Mouse (Mus musculus): ENCODE data around the gene Rab17. TPM values are rescaled to one million over a fixed set of nuclear protein-coding genes. Genes with fewer than 3 reads are reported as not detected.

Rab17 gene
- polyA plus RNA-seq, 1 experiment from 2014 or later, result 8.2 TPM

- TF ChIP-seq EP300 (IDR thresholded peaks at IDR 0.05; ENCODE audit: low read depth) (no peak), CTCF (IDR thresholded peaks at IDR 0.05; ENCODE audit: low read depth) (no peak)
- Histone ChIP-seq H3K4me2 (ENCODE audit: low read depth, low read length) (peak overlapping the region; percentile 93), H3K27ac (ENCODE audit: low read depth) (no peak overlapping the region), H3K9ac (replicated peaks) (peak overlapping the region; percentile 67), H3K4me3 (ENCODE audit: low read depth, low read length) (peak overlapping the region; percentile 69), H3K4me1 (ENCODE audit: insufficient read depth) (peaks cover 13% of the 10 kb centered on the region), H3K36me3 (replicated peaks; ENCODE audit: insufficient read depth, low read length) (no peaks in the 10 kb centered on the region), H3K9me3 (ENCODE audit: low read length) (no peaks in the 10 kb centered on the region), H3K27me3 (ENCODE audit: insufficient read depth, low read length) (0 out of 2 replicates have a peak, but pooled peaks cover 9% of the 10 kb centered on the region)
- DNase-seq (peak; percentile 25), ATAC-seq (peak; percentile 73)
- WGBS (ENCODE audit: insufficient replicate concordance), result 2% methylated on average over 41 of the region's 41 CpGs
Measured at GRCm38 (mm10) chr1:90998891-90999611, 29.6 kb upstream of the Rab17 start.

- Histone ChIP-seq H3K36me3 (replicated peaks; ENCODE audit: insufficient read depth, low read length) (no peaks in the 10 kb centered on the region), H3K4me3 (ENCODE audit: low read depth, low read length) (peak within 1 kb of the TSS; percentile 69), H3K27ac (ENCODE audit: low read depth) (no peak within 1 kb of the TSS), H3K4me2 (ENCODE audit: low read depth, low read length) (peak within 1 kb of the TSS; percentile 93), H3K4me1 (ENCODE audit: insufficient read depth) (peaks cover 13% of the 10 kb centered on the region), H3K27me3 (ENCODE audit: insufficient read depth, low read length) (0 out of 2 replicates have a peak, but pooled peaks cover 9% of the 10 kb centered on the region), H3K9me3 (ENCODE audit: low read length) (no peaks in the 10 kb centered on the region), H3K9ac (replicated peaks) (peak within 1 kb of the TSS; percentile 67)
- TF ChIP-seq EP300 (IDR thresholded peaks at IDR 0.05; ENCODE audit: low read depth) (no peak), CTCF (IDR thresholded peaks at IDR 0.05; ENCODE audit: low read depth) (no peak)
- peak; percentile 40 for DNase-seq
- 4% methylated on average over 55 of the region's 59 CpGs for WGBS (ENCODE audit: insufficient replicate concordance)
- peak; percentile 72 for ATAC-seq
Measured at GRCm38 (mm10) chr1:90998268-90998890, 28.9 kb upstream of the Rab17 start, which contains the start of gene Lrrfip1. Gene Lrrfip1, plus strand, starts transcription at chr1:90998737.

GRCm38 (mm10) chr1:90997641-90998040 lies 28.2 kb upstream of the Rab17 start:
- DNase-seq, result no peak
- Histone ChIP-seq H3K36me3 (replicated peaks; ENCODE audit: insufficient read depth, low read length) (no peaks in the 10 kb centered on the region), H3K9ac (replicated peaks) (no peak overlapping the region), H3K27ac (ENCODE audit: low read depth) (no peak overlapping the region), H3K27me3 (ENCODE audit: insufficient read depth, low read length) (0 out of 2 replicates have a peak, but pooled peaks cover 9% of the 10 kb centered on the region), H3K4me3 (ENCODE audit: low read depth, low read length) (no peak overlapping the region), H3K9me3 (ENCODE audit: low read length) (no peaks in the 10 kb centered on the region), H3K4me1 (ENCODE audit: insufficient read depth) (peaks cover 13% of the 10 kb centered on the region), H3K4me2 (ENCODE audit: low read depth, low read length) (no peak overlapping the region; the same call in 1 of the 2 replicates)
- ATAC-seq, result no peak
- TF ChIP-seq EP300 (IDR thresholded peaks at IDR 0.05; ENCODE audit: low read depth) (no peak), CTCF (IDR thresholded peaks at IDR 0.05; ENCODE audit: low read depth) (no peak)
- WGBS (ENCODE audit: insufficient replicate concordance), result 69% methylated on average over 5 of the region's 5 CpGs

GRCm38 (mm10) chr1:90997136-90997535 lies 27.7 kb upstream of the Rab17 start:
- H3K9me3 ChIP-seq (ENCODE audit: low read length), result no peaks in the 10 kb centered on the region
- DNase-seq (no peak), ATAC-seq (no peak)
- no peak overlapping the region for H3K4me3 ChIP-seq (ENCODE audit: low read depth, low read length)
- 0 out of 2 replicates have a peak, but pooled peaks cover 9% of the 10 kb centered on the region for H3K27me3 ChIP-seq (ENCODE audit: insufficient read depth, low read length)
- H3K9ac ChIP-seq (replicated peaks), result no peak overlapping the region
- H3K27ac ChIP-seq (ENCODE audit: low read depth), result no peak overlapping the region
- H3K36me3 ChIP-seq (replicated peaks; ENCODE audit: insufficient read depth, low read length), result no peaks in the 10 kb centered on the region
- no peak overlapping the region for H3K4me2 ChIP-seq (ENCODE audit: low read depth, low read length)
- TF ChIP-seq CTCF (IDR thresholded peaks at IDR 0.05; ENCODE audit: low read depth) (no peak), EP300 (IDR thresholded peaks at IDR 0.05; ENCODE audit: low read depth) (no peak)
- 56% methylated on average over 4 of the region's 4 CpGs for WGBS (ENCODE audit: insufficient replicate concordance)
- H3K4me1 ChIP-seq (ENCODE audit: insufficient read depth), result peaks cover 13% of the 10 kb centered on the region

GRCm38 (mm10) chr1:90995916-90996315 lies 26.5 kb upstream of the Rab17 start:
- TF ChIP-seq EP300 (IDR thresholded peaks at IDR 0.05; ENCODE audit: low read depth), result no peak
- no peak for TF ChIP-seq CTCF (IDR thresholded peaks at IDR 0.05; ENCODE audit: low read depth)
- WGBS (ENCODE audit: insufficient replicate concordance), result 77% methylated on average over 1 of the region's 1 CpGs
- no peaks in the 10 kb centered on the region for H3K9me3 ChIP-seq (ENCODE audit: low read length)
- ATAC-seq (no peak), DNase-seq (no peak)
- H3K4me2 ChIP-seq (ENCODE audit: low read depth, low read length), result no peak overlapping the region
- H3K4me1 ChIP-seq (ENCODE audit: insufficient read depth), result peaks cover 13% of the 10 kb centered on the region
- H3K36me3 ChIP-seq (replicated peaks; ENCODE audit: insufficient read depth, low read length), result no peaks in the 10 kb centered on the region
- H3K27ac ChIP-seq (ENCODE audit: low read depth), result no peak overlapping the region
- H3K27me3 ChIP-seq (ENCODE audit: insufficient read depth, low read length), result 0 out of 2 replicates have a peak, but pooled peaks cover 9% of the 10 kb centered on the region
- H3K4me3 ChIP-seq (ENCODE audit: low read depth, low read length), result no peak overlapping the region
- H3K9ac ChIP-seq (replicated peaks), result no peak overlapping the region

GRCm38 (mm10) chr1:90981346-90981745 lies 11.9 kb upstream of the Rab17 start:
- DNase-seq (no peak), ATAC-seq (no peak)
- no peaks in the 10 kb centered on the region for H3K4me1 ChIP-seq (ENCODE audit: insufficient read depth)
- H3K4me3 ChIP-seq (ENCODE audit: low read depth, low read length), result no peak overlapping the region
- H3K4me2 ChIP-seq (ENCODE audit: low read depth, low read length), result no peak overlapping the region
- no peaks in the 10 kb centered on the region for H3K36me3 ChIP-seq (replicated peaks; ENCODE audit: insufficient read depth, low read length)
- no peak for TF ChIP-seq CTCF (IDR thresholded peaks at IDR 0.05; ENCODE audit: low read depth)
- TF ChIP-seq EP300 (IDR thresholded peaks at IDR 0.05; ENCODE audit: low read depth), result no peak
- WGBS (ENCODE audit: insufficient replicate concordance), result 75% methylated on average over 3 of the region's 3 CpGs
- no peak overlapping the region for H3K9ac ChIP-seq (replicated peaks)
- H3K27ac ChIP-seq (ENCODE audit: low read depth), result no peak overlapping the region
- no peaks in the 10 kb centered on the region for H3K27me3 ChIP-seq (ENCODE audit: insufficient read depth, low read length)
- H3K9me3 ChIP-seq (ENCODE audit: low read length), result no peaks in the 10 kb centered on the region

Data from liver, postnatal 0 days (tissue).